Mouse (Mus musculus): ENCODE data around the gene Map7d3. TPM values are rescaled to one million over a fixed set of nuclear protein-coding genes. Genes with fewer than 3 reads are reported as not detected.

Gene Map7d3
- 0.07 and 0.09 TPM in 2 replicates for total RNA-seq (2014; rRNA removed)
- not detected in 2 replicates for polyA plus RNA-seq (2012; rRNA removed)

- Histone ChIP-seq H3K9ac (ENCODE audit: low read depth, low read length) (no peak within 1 kb of the TSS), H3K27ac (replicated peaks; ENCODE audit: insufficient read depth, low read depth, low read length) (no peak within 1 kb of the TSS), H3K79me2 (ENCODE audit: control insufficient read depth, insufficient read depth, low read length) (no peaks in the 10 kb centered on the region), H3K4me1 (ENCODE audit: control insufficient read depth, insufficient read depth, low read length) (no peaks in the 10 kb centered on the region), H3K27me3 (ENCODE audit: control insufficient read depth, insufficient read depth, low read length) (no peaks in the 10 kb centered on the region), H3K36me3 (ENCODE audit: control insufficient read depth, insufficient read depth, low read length) (no peaks in the 10 kb centered on the region), H3K4me3 (ENCODE audit: insufficient read depth, low read depth, low read length) (peak within 1 kb of the TSS; percentile 32)
- WGBS: 4% methylated on average over 35 of the region's 35 CpGs
- TF ChIP-seq CTCF (IDR thresholded peaks at IDR 0.05; ENCODE audit: low read depth, low read length): no peak
- no peak for TF ChIP-seq POLR2A (IDR thresholded peaks at IDR 0.05; ENCODE audit: extremely low read depth, insufficient read depth, low read length)
- no peak for DNase-seq (ENCODE audit: extremely low read depth, low read depth, low spot score)
These were observed at the start of gene Map7d3 for GRCm38 (mm10) chrX:56821765-56822603. Map7d3 (minus strand) TSS chrX:56822326.

- Histone ChIP-seq H3K36me3 (ENCODE audit: control insufficient read depth, insufficient read depth, low read length) (no peaks in the 10 kb centered on the region), H3K4me1 (ENCODE audit: control insufficient read depth, insufficient read depth, low read length) (no peaks in the 10 kb centered on the region), H3K27ac (replicated peaks; ENCODE audit: insufficient read depth, low read depth, low read length) (no peak within 1 kb of the TSS), H3K9ac (ENCODE audit: low read depth, low read length) (no peak within 1 kb of the TSS), H3K79me2 (ENCODE audit: control insufficient read depth, insufficient read depth, low read length) (no peaks in the 10 kb centered on the region), H3K27me3 (ENCODE audit: control insufficient read depth, insufficient read depth, low read length) (no peaks in the 10 kb centered on the region), H3K4me3 (ENCODE audit: insufficient read depth, low read depth, low read length) (no peak within 1 kb of the TSS)
- WGBS: 74% methylated on average over 2 of the region's 2 CpGs
- DNase-seq (ENCODE audit: extremely low read depth, low read depth, low spot score): no peak
- TF ChIP-seq POLR2A (IDR thresholded peaks at IDR 0.05; ENCODE audit: extremely low read depth, insufficient read depth, low read length) (no peak), CTCF (IDR thresholded peaks at IDR 0.05; ENCODE audit: low read depth, low read length) (no peak)
These were observed 47.7 kb upstream of the Map7d3 start, which contains the start of gene Adgrg4 for GRCm38 (mm10) chrX:56869863-56870262. Adgrg4 (plus strand) TSS chrX:56870163.

GRCm38 (mm10) chrX:56841255-56841654, 19.1 kb upstream of the Map7d3 start:
- Histone ChIP-seq H3K4me1 (ENCODE audit: control insufficient read depth, insufficient read depth, low read length) (no peaks in the 10 kb centered on the region), H3K4me3 (ENCODE audit: insufficient read depth, low read depth, low read length) (no peak overlapping the region), H3K27ac (replicated peaks; ENCODE audit: insufficient read depth, low read depth, low read length) (no peak overlapping the region)

GRCm38 (mm10) chrX:56839369-56839768, 17.2 kb upstream of the Map7d3 start:
- Histone ChIP-seq H3K27ac (replicated peaks; ENCODE audit: insufficient read depth, low read depth, low read length) (no peak overlapping the region), H3K36me3 (ENCODE audit: control insufficient read depth, insufficient read depth, low read length) (no peaks in the 10 kb centered on the region), H3K9ac (ENCODE audit: low read depth, low read length) (no peak overlapping the region), H3K4me3 (ENCODE audit: insufficient read depth, low read depth, low read length) (no peak overlapping the region), H3K4me1 (ENCODE audit: control insufficient read depth, insufficient read depth, low read length) (no peaks in the 10 kb centered on the region), H3K27me3 (ENCODE audit: control insufficient read depth, insufficient read depth, low read length) (no peaks in the 10 kb centered on the region), H3K79me2 (ENCODE audit: control insufficient read depth, insufficient read depth, low read length) (no peaks in the 10 kb centered on the region)
- TF ChIP-seq CTCF (IDR thresholded peaks at IDR 0.05; ENCODE audit: low read depth, low read length): peak; percentile 53
- TF ChIP-seq POLR2A (IDR thresholded peaks at IDR 0.05; ENCODE audit: extremely low read depth, insufficient read depth, low read length): no peak
- DNase-seq (ENCODE audit: extremely low read depth, low read depth, low spot score): peak; percentile 6

More at GRCm38 (mm10) chrX:56841255-56841654, 19.1 kb upstream of the Map7d3 start:
- DNase-seq (ENCODE audit: extremely low read depth, low read depth, low spot score): no peak
- no peak overlapping the region for H3K9ac ChIP-seq (ENCODE audit: low read depth, low read length)
- H3K36me3 ChIP-seq (ENCODE audit: control insufficient read depth, insufficient read depth, low read length): no peaks in the 10 kb centered on the region
- TF ChIP-seq CTCF (IDR thresholded peaks at IDR 0.05; ENCODE audit: low read depth, low read length) (no peak), POLR2A (IDR thresholded peaks at IDR 0.05; ENCODE audit: extremely low read depth, insufficient read depth, low read length) (no peak)
- 58% methylated on average over 5 of the region's 5 CpGs for WGBS
- no peaks in the 10 kb centered on the region for H3K79me2 ChIP-seq (ENCODE audit: control insufficient read depth, insufficient read depth, low read length)
- no peaks in the 10 kb centered on the region for H3K27me3 ChIP-seq (ENCODE audit: control insufficient read depth, insufficient read depth, low read length)

GRCm38 (mm10) chrX:56835842-56836241, 13.7 kb upstream of the Map7d3 start:
- no peak for DNase-seq (ENCODE audit: extremely low read depth, low read depth, low spot score)
- no peak overlapping the region for H3K4me3 ChIP-seq (ENCODE audit: insufficient read depth, low read depth, low read length)
- no peak overlapping the region for H3K9ac ChIP-seq (ENCODE audit: low read depth, low read length)
- no peak for TF ChIP-seq CTCF (IDR thresholded peaks at IDR 0.05; ENCODE audit: low read depth, low read length)
- TF ChIP-seq POLR2A (IDR thresholded peaks at IDR 0.05; ENCODE audit: extremely low read depth, insufficient read depth, low read length): no peak
- 83% methylated on average over 5 of the region's 6 CpGs for WGBS
- no peaks in the 10 kb centered on the region for H3K79me2 ChIP-seq (ENCODE audit: control insufficient read depth, insufficient read depth, low read length)
- no peak overlapping the region for H3K27ac ChIP-seq (replicated peaks; ENCODE audit: insufficient read depth, low read depth, low read length)
- H3K36me3 ChIP-seq (ENCODE audit: control insufficient read depth, insufficient read depth, low read length): no peaks in the 10 kb centered on the region
- H3K4me1 ChIP-seq (ENCODE audit: control insufficient read depth, insufficient read depth, low read length): no peaks in the 10 kb centered on the region
- H3K27me3 ChIP-seq (ENCODE audit: control insufficient read depth, insufficient read depth, low read length): no peaks in the 10 kb centered on the region

GRCm38 (mm10) chrX:56827492-56827891, 5.4 kb upstream of the Map7d3 start:
- 70% methylated on average over 6 of the region's 6 CpGs for WGBS
- TF ChIP-seq CTCF (IDR thresholded peaks at IDR 0.05; ENCODE audit: low read depth, low read length): no peak
- no peak for TF ChIP-seq POLR2A (IDR thresholded peaks at IDR 0.05; ENCODE audit: extremely low read depth, insufficient read depth, low read length)
- Histone ChIP-seq H3K9ac (ENCODE audit: low read depth, low read length) (no peak overlapping the region), H3K4me3 (ENCODE audit: insufficient read depth, low read depth, low read length) (no peak overlapping the region), H3K36me3 (ENCODE audit: control insufficient read depth, insufficient read depth, low read length) (no peaks in the 10 kb centered on the region), H3K79me2 (ENCODE audit: control insufficient read depth, insufficient read depth, low read length) (no peaks in the 10 kb centered on the region), H3K4me1 (ENCODE audit: control insufficient read depth, insufficient read depth, low read length) (no peaks in the 10 kb centered on the region), H3K27ac (replicated peaks; ENCODE audit: insufficient read depth, low read depth, low read length) (no peak overlapping the region), H3K27me3 (ENCODE audit: control insufficient read depth, insufficient read depth, low read length) (no peaks in the 10 kb centered on the region)
- peak; percentile 0 for DNase-seq (ENCODE audit: extremely low read depth, low read depth, low spot score)
